Mouse (Mus musculus) ES-E14 (cell line): ENCODE results near the gene Calr4.

Source experiments
- CHD2 ChIP-seq: IDR thresholded peaks from 2 replicates; pipeline ENCODE4 v1.6.1; 2014; ENCODE audit warnings: mild to moderate bottlenecking, low read depth, low read length, inconsistent platforms
- HCFC1 ChIP-seq: IDR thresholded peaks from 2 replicates; pipeline ENCODE4 v1.6.1; 2012; ENCODE audit warnings: low read length, inconsistent platforms, borderline replicate concordance; ENCODE audit not compliant: insufficient read depth
- MAFK ChIP-seq: IDR thresholded peaks from 2 replicates; pipeline ENCODE4 v1.6.1; 2014; ENCODE audit warnings: mild to moderate bottlenecking, low read depth, low read length, inconsistent platforms; ENCODE audit not compliant: insufficient read depth
- ZC3H11A ChIP-seq: IDR thresholded peaks from 2 replicates; pipeline ENCODE4 v1.6.1; 2012; ENCODE audit warnings: low read depth, mild to moderate bottlenecking, inconsistent platforms, low read length, borderline replicate concordance
- ZNF384 ChIP-seq: IDR thresholded peaks from 2 replicates; pipeline ENCODE4 v1.6.1; 2012; ENCODE audit warnings: low read depth, low read length, inconsistent platforms

DNA sequence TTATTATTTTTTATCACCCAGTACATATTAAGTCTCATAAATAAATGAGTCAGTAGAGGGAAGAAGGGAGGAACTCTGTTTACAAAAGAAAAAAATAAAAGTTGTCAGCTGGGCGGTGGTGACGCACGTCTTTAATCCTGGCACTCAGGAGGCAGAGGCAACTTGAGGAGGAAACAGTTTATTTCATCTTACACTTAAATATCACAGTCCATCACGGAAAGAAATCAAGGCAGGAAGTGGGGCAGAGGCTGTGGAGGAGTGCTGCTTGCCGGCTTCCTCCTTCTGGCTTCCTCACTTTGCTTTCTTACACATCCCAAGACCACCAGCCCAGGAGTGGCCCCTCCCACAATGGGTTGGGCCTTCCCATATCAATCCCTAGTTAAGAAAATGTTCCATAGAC is 8.2 kb upstream of the Calr4 start:
- TF ChIP-seq MAFK (no peak), ZNF384 (no peak), HCFC1 (no peak), CHD2 (no peak), ZC3H11A (no peak)
